Mouse (Mus musculus) v-Abl transformed pro-B cells (cell line): ENCODE results near the gene Akp3.

Experiments used
- in situ Hi-C, 2 experiments: fragments of 400-800 bp; cut with MboI; formaldehyde crosslinking; loops; one replicate each; pipeline ENCODE4 v1.15.1; 2025; ENCODE audit not compliant: unreplicated experiment in 2 of 2

Akp3 gene

DNA sequence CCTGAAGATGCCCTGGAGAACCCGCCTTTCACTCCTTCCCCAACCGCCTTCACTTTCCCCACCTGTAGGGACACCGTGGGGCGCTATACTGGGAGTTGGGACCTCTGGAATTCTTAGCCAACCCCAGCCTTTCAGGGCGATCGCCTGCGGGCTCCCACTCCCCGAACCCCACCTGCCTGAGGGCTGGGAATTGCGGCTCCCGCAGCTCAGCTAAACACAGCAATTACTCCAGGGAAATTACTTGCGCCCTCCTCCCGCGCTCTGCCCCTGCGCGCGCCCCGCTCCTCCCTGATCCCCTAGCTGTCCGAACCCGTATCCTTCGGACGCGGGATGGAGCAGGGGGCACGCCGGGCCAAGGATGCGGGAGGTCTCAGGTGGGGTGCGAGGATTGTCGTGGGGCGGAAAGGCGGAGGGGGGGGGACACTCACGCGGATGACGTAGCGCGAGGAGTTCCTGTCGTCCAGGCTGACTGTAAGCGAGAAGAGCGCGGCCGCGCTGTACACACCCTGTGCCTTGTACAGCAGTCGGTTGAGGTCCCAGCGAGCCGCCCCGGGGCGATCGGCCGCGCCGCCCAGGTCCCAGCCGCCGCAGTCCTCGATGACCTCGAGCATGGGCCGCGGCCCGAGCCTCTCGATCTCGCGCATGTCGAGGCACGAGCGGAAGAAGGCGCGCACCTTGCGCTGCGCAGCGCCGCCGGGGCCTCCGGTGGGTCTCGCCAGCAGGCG is 29.2 kb downstream of the Akp3 start:
- in situ Hi-C loops, result no loop called here

DNA sequence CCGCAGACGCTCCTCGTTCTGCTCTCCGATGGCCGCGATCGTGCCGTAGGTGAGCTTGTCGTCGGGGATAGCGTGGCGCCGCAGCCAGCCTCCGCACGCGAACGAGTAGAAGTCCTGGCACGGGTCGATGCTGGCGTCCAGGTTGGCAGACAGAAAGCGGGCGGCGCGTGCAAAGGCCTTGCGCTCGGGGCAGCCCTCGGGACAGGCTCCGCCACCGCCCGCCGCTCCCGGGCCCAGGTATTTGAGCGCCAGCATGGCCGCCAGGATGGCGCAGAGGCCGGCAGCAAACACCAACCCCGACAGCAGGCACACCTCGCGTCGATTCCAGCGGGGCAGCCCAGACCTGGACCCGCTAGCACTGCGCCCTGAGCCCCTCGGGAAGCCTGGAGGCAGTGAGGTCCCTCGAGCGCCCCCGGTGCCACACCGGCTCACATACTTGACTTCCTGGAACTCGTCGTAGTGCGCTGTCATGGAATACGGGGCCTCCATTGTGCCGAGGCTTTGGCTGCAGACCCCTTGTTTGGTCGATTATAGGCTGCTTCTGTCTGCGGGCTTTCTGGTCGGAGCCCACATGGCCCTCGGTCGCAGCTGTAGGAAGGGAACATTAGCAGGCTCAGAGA is 29.8 kb downstream of the Akp3 start:
- in situ Hi-C loops, result no loop called here

DNA sequence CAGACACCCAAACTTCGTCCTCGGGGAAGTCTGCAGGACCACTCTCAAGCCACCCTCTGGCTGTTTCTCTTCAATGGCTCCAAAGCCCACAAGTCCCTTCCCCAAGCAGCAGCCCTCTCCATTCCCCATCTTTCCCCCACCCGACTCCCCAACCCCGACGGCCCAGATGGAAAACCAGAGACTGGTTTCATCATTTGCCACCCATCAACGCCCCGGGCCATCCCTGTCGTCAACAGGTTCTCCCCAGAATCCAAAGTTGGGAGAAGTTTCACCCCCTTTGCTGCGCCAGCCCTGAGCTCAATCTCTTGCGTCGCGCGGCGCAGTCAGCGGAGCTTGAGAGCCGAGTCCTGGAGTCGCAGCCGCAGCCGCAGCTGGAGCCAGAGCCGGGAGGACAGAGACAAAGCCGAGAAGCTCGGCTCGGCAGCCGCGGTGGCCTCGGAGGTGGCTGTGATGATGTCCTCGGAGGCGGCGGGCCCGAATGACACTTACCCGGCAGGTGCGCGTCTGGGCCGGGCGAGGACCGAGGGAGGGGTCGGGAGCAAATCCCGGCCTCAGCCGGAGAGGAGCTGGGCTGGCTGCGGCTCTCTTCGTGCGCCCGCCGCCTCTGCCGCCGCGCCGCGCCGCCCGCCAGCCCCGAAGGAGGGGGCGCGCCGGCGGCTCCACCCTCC is 30.9 kb downstream of the Akp3 start:
- in situ Hi-C loops, result no loop called here

DNA sequence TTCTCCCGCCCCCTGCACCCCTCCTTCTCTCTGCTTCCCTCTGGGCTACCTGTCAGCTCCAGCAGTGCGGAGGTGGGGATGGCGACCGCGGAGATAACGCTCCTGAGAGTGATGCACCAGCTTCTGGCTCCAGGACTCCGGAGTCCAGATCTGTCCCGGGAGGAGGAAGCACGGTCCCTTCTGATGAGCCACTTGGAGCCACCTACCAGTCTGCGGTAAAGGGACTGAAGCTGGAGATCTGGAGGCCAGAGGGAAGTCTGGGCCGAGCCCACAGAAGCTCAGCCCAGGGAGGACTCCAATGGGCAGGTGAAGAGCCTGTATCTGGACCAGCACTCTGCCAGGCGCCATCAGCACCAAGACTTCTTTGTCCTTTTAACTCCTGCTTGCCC is 31.4 kb downstream of the Akp3 start, which contains the start of gene Ecel1:
Gene Ecel1 (minus strand): TSS at position 323 of the 389 bp plus-strand sequence.
- in situ Hi-C loops, result no loop called here

DNA sequence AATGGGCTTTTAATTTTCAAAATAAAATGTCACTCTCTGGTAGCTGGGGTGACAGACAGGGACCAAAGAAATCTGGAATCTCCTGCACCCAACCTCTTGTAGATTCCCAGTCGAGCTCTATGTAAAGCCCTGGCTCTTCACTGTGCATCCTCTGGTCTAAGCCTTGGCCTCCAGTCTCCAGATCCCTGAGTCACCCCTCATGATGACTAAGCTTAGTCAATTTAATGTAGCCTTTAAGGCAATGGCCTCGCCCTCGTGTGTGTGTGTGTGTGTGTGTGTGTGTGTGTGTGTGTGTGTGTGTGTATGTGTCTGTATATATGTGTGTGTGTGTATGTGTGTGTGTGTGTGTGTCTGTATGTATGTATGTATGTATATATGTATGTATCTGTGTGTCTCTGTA is 34.6 kb downstream of the Akp3 start:
- in situ Hi-C loops, result no loop called here

DNA sequence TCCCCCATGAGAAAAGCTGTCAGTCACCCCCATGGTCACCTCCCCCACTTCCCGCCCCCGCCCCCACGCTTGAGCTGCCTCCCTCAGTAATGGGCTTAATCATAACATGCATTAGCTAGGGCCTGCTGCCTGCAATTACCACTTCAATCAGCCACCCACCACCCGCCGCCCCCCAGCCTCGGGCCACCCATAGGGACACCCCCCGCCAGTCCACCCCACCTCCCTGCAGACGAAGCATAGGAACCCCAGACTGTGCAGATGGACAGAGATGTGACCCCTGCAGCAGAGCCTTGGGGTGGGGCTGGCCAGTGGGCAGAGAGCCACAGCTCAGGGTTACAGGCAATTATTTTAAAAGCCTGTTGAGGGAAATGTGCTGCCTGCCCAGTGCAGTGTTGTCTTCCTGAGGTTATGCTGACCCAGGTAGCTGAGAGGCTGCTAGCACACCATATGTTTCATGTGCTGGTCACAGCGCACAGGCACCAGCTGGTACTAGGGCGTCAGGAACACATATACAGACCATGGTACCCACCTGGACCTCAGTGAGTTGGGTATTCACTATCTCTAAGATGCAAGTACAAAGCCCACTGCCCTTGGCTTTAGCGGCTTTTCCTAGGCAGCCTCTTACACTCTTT is 39.5 kb downstream of the Akp3 start:
- in situ Hi-C loops, result no loop called here

DNA sequence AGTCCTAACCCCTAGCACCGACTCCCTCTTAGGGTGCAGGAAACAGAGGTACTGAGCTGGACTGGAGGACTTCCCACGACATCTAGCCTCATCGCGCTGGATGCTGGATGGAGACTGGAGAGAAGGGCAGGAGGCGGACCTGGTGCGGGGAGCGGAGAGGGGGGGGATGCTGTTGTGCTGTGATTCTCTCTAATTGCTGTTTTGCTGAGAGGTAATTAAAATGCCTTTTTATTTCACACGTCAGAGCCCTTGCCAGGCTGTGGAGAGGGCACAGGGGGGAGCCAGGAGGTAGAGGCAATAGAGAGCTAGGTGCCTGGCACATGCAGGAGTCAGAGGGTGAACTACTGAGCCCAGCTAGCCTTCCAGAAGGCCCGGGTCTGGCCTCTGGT is 40.0 kb downstream of the Akp3 start:
- in situ Hi-C loops, result no loop called here

DNA sequence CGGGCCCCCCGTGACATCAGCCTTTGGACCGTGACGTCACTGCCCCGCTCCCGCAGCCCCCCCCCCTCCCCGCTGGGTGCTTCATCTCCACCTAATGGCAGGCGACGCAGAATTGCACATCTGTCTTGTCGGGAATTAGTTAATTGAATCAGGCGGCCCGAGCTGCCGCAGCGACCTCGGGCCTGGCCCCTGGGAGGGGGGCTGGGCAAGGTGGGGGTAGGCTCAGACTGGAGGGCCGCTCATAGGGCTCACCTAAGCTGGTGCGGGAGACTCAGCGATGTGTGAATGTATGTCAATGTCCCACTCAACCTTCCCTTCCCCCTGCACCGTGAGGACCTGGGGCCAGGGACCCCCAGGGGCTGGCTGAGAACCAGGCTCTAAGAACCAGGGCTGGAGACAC is 45.7 kb downstream of the Akp3 start:
- in situ Hi-C loops, result no loop called here

DNA sequence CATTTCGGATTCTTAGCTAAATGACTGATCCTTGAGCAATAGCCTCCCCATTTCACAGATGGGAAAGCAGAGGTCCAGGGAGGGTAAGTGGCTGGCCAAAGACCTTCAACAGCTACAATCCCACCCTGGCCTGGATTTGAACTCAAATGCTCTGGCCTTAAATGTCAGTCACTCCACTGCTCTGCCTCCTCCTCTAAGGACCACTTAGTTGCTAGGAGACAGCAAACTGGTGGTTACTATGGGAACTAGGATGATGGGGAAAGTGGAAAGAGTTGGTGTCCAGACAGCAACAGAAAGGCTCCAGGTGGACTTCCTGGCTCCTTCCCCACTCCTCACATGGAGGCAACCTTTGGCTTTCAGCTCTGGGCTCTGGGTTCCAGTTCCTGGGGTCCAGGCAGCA is 46.5 kb downstream of the Akp3 start:
- in situ Hi-C loops, result no loop called here

DNA sequence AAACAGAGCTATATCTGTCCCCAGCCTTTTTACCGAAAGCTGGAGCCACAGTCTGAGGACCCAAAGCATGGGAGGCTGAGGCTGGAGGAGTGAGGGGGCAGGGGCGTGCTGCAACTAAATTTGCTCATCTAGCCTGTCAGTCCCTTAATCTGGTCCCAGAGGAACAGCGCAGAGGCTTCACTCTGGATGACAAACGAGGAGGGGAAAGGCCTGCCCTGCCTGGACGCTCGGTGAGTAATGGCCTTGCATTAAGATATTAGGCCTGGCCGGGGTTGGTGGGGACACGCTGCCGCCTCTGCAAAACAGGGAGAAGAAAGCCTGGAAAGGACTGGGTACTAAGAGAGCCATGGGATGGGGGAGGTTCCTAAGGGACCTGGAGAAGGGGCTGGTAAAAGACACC is 47.5 kb downstream of the Akp3 start:
- in situ Hi-C loops, result no loop called here

DNA sequence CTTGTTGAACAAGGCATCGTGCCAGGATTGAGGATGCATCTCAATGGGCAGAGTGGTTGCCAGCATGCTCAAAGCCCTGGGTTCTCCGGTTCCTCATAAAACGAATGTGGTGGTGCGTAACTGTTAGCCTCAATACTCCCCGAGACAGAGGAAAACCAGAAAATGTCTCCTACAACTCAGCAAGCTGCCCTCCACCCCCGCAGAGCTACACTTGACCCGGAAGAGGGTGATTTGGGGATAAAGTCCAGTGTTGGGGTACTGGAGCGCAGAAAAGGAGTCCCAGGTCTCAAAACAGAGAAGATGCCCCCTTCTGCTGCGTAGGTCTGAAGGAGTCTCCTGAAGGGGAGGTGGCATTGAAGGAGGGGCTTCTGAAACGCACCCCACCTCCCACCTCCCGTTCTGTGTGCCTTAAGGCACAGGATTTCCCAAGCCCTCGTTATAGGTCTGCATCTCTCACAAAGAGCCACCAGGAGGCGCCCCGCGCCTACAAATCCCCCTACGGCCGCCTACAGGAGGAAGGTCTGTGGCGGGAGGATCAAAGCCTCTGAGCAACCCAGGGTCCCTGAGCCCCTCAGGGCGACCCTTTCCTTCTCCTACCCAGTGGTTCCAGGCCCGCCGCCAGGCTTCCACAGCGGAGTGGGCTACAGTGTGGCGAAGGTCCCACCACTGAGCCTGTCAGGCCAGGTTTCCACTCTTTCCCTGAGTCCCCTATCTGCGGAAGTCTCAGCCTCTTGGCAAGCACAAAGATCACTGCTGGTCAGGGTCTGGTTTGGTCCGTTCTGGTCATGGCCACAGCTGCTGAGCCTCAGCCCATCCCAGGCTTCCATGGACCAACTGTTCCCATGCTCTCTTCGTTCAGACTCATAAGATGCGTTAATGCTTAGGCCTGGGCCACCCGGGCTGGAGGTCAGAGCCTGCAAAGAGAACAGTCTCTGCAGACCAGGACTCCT is 49.5 kb downstream of the Akp3 start:
- in situ Hi-C loops, result no loop called here

DNA sequence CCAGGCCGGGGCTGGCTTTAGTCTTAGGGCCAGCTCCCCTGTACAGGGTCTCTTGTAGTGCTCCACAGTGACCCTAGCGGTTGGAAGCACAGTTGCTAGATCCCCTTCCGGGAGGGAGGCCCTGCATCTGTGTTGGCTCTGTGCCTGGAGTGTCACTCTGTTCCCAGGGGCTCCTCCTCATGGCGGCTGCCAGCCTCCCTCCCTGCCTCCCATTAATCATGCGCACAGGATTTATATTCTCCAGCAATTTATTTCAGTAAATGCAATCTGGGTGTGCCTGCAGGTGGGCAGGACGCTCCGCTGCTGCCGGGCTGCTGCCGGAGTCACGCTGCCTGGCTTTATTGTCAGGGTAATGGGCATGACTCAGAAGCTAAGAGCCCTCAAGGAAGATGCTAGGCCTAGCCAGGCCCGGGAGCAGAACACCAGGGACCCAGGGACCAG is 51.1 kb downstream of the Akp3 start:
- in situ Hi-C loops, result no loop called here
